Comparison of ENCODE assay signal across 11 mouse cellular contexts in genomic region chr1:62175013-62175640, GRCm38 (mm10).
A peak's percentile ranks its signal among the peaks of the same experiment; 100 is the strongest.
DNase-seq lines count a peak whose midpoint lies in the region; TF ChIP-seq lines count a peak whose summit lies in the region.
"Had no signal": no experiment of that assay in that cellular context is flagged by ENCODE, and none has a peak within 500 bp of the region (broad histone marks: within the 10 kb centered on the region; RNA-seq: fewer than 3 reads in every experiment).

No protein-coding gene starts in this region.

- TF ChIP-seq CTCF in left cerebral cortex, adult 2 months (IDR thresholded peaks at IDR 0.05): no peak

- no peak overlapping the region for H3K4me3 ChIP-seq in left cerebral cortex, adult 2 months
- H3K4me3 ChIP-seq: erythroblast, embryonic 14.5 days; heart, embryonic 15.5 days had no signal

- H3K27ac ChIP-seq in left cerebral cortex, adult 2 months: no peak overlapping the region
- H3K27ac ChIP-seq: heart, embryonic 15.5 days had no signal

- peak; percentile 11 for DNase-seq in kidney, postnatal 10 days
- no peak for DNase-seq in kidney, adult 18-20 months
- DNase-seq in adrenal gland, postnatal 14 days: peak; percentile 51
- peak; percentile 4 for DNase-seq in gastrocnemius, postnatal 14 days
- peak; percentile 73 for DNase-seq in lung, postnatal 25 days (ENCODE audit: low spot score)
- no peak for DNase-seq in retina, postnatal 1 day
- no peak for DNase-seq in retina, embryonic 14.5 days (ENCODE audit: low spot score)
- DNase-seq in left cerebral cortex, adult 2 months (ENCODE audit: extremely low spot score in 1 of 2, low spot score in 2 of 2): no peak
- DNase-seq: cerebellum, adult 9-11 months had no signal

- intact Hi-C loops in gastrocnemius, postnatal 14 days (cut with DNase I; ENCODE audit: low total_unique reads): no loop called here
- intact Hi-C loops in left cerebral cortex, adult 2 months (cut with DNase I): no loop called here

Comparison
In these comparisons a context has a peak if more than half of its experiments do, and no peak if none do; other contexts are left out.
1. DNase-seq: peak in kidney, postnatal 10 days (single experiment), adrenal gland, postnatal 14 days (single experiment), gastrocnemius, postnatal 14 days (single experiment) and lung, postnatal 25 days (single experiment); none in kidney, adult 18-20 months (single experiment), retina, postnatal 1 day (single experiment), retina, embryonic 14.5 days (single experiment) and left cerebral cortex, adult 2 months (0 of 2).